Mouse (Mus musculus) forebrain, embryonic 12.5 days (tissue): ENCODE results near the gene Hck. TPM values are rescaled to one million over a fixed set of nuclear protein-coding genes. Genes with fewer than 3 reads are reported as not detected.
A peak's percentile ranks its signal among the peaks of the same experiment; 100 is the strongest.

Experiments
- ATAC-seq: fragments of 200-750 bp; cut with Nextera tagmentation; 2 replicates; pipeline ENCODE4 v1.8.0; 2017; ENCODE audit warnings: moderate TSS enrichment; ENCODE audit not compliant: low FRiP score
- H3K27ac ChIP-seq: fragments of 300-500 bp; sonication (generic); 2 replicates; pipeline ENCODE4 v1.5.1; 2016; ENCODE audit warnings: mild to moderate bottlenecking
- H3K27me3 ChIP-seq: fragments of 300-500 bp; sonication (generic); 2 replicates; pipeline ENCODE4 v1.6.1; 2016; ENCODE audit warnings: mild to moderate bottlenecking
- H3K36me3 ChIP-seq: fragments of 300-500 bp; sonication (generic); replicated peaks from 2 replicates; pipeline ENCODE4 v1.6.1; 2016; ENCODE audit warnings: mild to moderate bottlenecking
- H3K4me1 ChIP-seq: fragments of 300-500 bp; sonication (generic); 2 replicates; pipeline ENCODE4 v1.6.1; 2016
- H3K4me2 ChIP-seq: fragments of 300-500 bp; sonication (generic); 2 replicates; pipeline ENCODE4 v1.6.1; 2016; ENCODE audit warnings: mild to moderate bottlenecking, moderate library complexity
- H3K4me3 ChIP-seq: fragments of 300-500 bp; sonication (generic); replicated peaks from 2 replicates; pipeline ENCODE4 v1.5.1; 2016; ENCODE audit warnings: mild to moderate bottlenecking
- H3K9ac ChIP-seq: fragments of 300-500 bp; sonication (generic); 2 replicates; pipeline ENCODE4 v1.6.1; 2016; ENCODE audit warnings: mild to moderate bottlenecking
- H3K9me3 ChIP-seq: fragments of 300-500 bp; sonication (generic); 2 replicates; pipeline ENCODE4 v1.6.1; 2016
- WGBS: fragments of 180-500 bp; shearing (Covaris S2); methylation state at CpG from one replicate; pipeline ENCODE4 v1.1.7; 2016; 5-methylcytosine and 5-hydroxymethylcytosine counted together
- polyA plus RNA-seq: library from polyadenylated mRNA; unstranded; fragments of >200 nt; fragmentation: Nextera tagmentation; extraction: Ambion mirVana; gene quantifications from 2 replicates; pipeline ENCODE4 v1.2.1, GENCODE M21; 2016

Hck gene
- polyA plus RNA-seq, 1 experiment from 2014 or later, result 1.3 TPM

DNA sequence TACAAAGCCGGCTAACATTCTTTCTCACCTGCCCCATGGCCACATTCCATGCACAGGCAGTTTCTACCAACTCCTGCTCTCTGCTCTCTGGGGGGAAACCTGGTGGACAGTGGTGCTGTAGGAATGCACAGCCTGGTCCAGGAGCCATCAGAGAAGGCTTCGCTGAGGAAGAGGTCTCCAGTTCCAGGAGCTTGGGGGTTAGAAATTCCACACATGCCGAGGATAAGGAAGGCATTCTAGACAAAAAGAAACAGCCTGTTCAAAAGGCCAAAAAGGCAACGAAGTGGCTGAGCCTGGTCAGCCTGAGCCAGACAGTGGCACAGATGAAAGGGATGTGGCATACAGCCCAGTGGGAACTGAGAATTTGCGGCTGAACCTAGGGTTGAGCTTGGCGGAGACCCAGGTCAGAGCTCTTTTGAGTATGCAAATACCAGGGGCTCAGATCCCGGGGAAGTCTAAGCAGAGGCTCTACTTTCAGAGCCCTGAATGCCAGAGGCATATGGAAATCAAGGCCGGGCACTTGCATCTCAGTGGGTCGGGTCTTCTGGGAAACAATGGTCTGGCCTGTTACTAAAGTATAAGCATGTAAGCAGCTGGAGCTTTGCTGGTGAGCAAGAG is 31.8 kb downstream of the Hck start:
- H3K4me1 ChIP-seq, result peaks cover 7% of the 10 kb centered on the region
- no peak for ATAC-seq
- no peak overlapping the region for H3K9ac ChIP-seq
- H3K4me3 ChIP-seq, result no peak overlapping the region
- peaks cover 15% of the 10 kb centered on the region for H3K27me3 ChIP-seq
- no peak overlapping the region for H3K4me2 ChIP-seq
- no peaks in the 10 kb centered on the region for H3K36me3 ChIP-seq
- H3K9me3 ChIP-seq, result no peaks in the 10 kb centered on the region
- WGBS, result 12% methylated on average over 9 of the region's 9 CpGs
- H3K27ac ChIP-seq, result no peak overlapping the region

DNA sequence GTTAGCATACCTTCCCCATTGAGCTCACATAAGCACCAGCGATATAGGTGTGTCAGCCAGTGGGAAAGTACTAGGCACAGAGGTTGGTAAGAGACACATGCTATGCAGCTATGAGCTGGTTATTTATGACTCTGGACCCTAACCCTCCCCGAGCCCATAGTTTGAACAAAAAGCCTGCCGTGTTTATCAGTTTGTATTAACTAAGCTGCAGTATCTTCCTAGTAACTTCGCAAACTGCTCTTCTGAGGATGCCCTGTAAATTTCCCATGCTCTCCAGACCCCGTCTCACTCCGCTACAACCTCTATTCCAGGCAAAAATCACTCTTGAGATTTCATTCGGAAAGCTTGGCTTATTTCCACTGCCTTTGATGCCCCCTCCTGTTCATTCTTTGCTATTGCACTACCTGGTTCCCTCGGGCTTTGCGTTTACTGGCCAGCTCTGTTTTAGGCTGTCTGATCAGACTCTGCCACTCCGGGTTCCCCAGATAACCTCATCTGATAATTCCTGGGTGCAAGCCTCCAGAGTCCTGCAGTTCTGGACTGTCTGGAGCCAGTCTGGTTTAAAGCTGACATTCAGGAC is 34.4 kb downstream of the Hck start:
- Histone ChIP-seq H3K27me3 (peaks cover 22% of the 10 kb centered on the region), H3K9me3 (no peaks in the 10 kb centered on the region), H3K4me3 (no peak overlapping the region), H3K9ac (no peak overlapping the region), H3K4me1 (peaks cover 7% of the 10 kb centered on the region), H3K27ac (no peak overlapping the region), H3K4me2 (no peak overlapping the region), H3K36me3 (no peaks in the 10 kb centered on the region)
- WGBS, result 32% methylated on average over 10 of the region's 10 CpGs
- no peak for ATAC-seq

DNA sequence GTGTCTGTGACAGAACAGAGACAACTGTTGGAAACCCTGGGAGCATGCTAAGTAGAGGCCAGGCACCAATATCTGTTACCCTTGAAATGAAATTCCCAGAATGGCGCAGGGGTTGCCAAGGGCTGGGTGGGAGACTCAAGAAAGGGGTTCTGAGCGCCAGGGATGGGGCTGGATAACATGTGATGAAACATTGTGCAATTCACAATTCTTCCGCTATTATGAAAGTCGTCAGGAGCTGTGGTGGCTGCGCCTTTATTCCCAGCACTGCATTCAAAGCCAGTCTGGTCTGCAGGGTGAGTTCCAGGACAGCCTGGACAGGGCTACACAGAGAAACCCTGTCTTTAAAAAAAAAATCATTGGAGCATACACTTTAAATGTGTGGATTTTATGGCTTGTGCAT is 37.1 kb downstream of the Hck start:
- Histone ChIP-seq H3K4me2 (no peak overlapping the region), H3K27ac (no peak overlapping the region), H3K9ac (no peak overlapping the region), H3K9me3 (no peaks in the 10 kb centered on the region), H3K4me1 (peaks cover under 1% of the 10 kb centered on the region; the same call in 1 of the 2 replicates), H3K4me3 (no peak overlapping the region), H3K27me3 (peaks cover 31% of the 10 kb centered on the region), H3K36me3 (no peaks in the 10 kb centered on the region)
- 80% methylated on average over 5 of the region's 5 CpGs for WGBS
- no peak for ATAC-seq

DNA sequence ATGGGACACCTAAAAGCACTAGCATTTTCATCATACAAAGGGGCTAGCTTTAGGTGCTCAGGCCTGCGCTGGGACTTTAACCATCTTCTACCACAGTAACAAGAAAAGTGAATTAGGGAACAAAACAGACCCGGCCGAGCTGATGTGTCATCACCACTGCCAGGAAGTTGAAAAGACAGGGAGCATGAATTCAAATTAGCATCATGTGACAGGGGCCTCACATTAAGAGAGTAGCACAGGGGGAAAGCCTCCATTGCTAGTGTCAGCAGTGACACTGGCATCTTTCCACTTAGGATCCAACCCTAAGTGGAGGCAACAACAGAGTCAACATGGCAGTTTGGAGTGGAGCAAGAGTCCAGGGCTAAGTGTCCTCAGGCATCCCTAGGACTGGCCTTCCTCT is 39.0 kb downstream of the Hck start:
- H3K9me3 ChIP-seq, result no peaks in the 10 kb centered on the region
- WGBS, result 82% methylated on average over 3 of the region's 3 CpGs

DNA sequence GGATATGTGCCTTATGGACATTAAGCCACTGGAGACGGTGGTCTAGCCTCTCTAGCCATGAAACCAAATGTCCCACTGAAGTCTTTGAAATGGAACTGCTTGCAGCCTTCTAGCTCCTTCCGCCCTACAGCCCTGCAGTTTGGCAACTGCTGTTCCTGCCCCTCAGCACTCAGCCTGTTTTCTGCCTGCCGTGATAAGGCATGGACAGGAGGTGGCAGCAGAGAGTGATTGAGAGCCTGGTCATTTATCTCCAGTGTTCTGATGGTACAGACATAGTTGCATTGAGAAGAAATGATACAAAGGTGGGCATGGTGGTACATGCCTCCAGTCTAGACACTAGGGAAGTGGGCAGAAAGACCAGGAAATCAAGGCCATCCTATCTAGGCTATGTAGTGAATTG is 39.4 kb downstream of the Hck start:
- WGBS, result 25% methylated on average over 3 of the region's 3 CpGs

More for the DNA sequence above, 39.0 kb downstream of the Hck start:
- H3K9ac ChIP-seq, result no peak overlapping the region
- H3K36me3 ChIP-seq, result no peaks in the 10 kb centered on the region
- no peaks in the 10 kb centered on the region for H3K4me1 ChIP-seq
- no peak overlapping the region for H3K4me3 ChIP-seq
- H3K27ac ChIP-seq, result no peak overlapping the region
- no peak for ATAC-seq
- no peak overlapping the region for H3K4me2 ChIP-seq
- H3K27me3 ChIP-seq, result peaks cover 37% of the 10 kb centered on the region

DNA sequence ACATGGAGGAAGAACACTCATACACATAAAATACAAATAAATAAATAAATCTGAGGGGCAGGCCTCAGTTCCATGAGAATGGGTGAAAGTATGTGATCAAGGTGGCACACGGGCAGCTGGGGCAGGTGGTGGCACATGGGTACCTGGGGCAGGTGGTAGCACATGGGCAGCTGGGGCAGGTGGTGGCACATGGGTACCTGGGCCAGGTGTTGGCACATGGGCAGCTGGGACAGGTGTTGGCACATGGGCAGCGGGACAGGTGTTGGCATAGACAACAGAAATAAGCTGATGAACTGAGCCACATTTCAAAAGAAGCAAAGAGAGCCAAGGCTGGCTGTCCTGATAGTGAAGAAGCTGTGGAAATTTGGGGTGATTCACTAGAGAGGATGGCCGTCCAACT is 41.5 kb downstream of the Hck start:
- Histone ChIP-seq H3K9me3 (no peaks in the 10 kb centered on the region), H3K36me3 (no peaks in the 10 kb centered on the region), H3K4me2 (no peak overlapping the region), H3K4me1 (no peaks in the 10 kb centered on the region), H3K27me3 (peaks cover 37% of the 10 kb centered on the region), H3K4me3 (no peak overlapping the region), H3K27ac (no peak overlapping the region), H3K9ac (no peak overlapping the region)
- no peak for ATAC-seq
- WGBS, result 84% methylated on average over 3 of the region's 3 CpGs

More for the DNA sequence above, 39.4 kb downstream of the Hck start:
- peaks cover 37% of the 10 kb centered on the region for H3K27me3 ChIP-seq
- H3K36me3 ChIP-seq, result no peaks in the 10 kb centered on the region
- no peak overlapping the region for H3K27ac ChIP-seq
- H3K9me3 ChIP-seq, result no peaks in the 10 kb centered on the region
- H3K9ac ChIP-seq, result no peak overlapping the region
- ATAC-seq, result no peak
- no peaks in the 10 kb centered on the region for H3K4me1 ChIP-seq
- H3K4me3 ChIP-seq, result no peak overlapping the region
- H3K4me2 ChIP-seq, result no peak overlapping the region

DNA sequence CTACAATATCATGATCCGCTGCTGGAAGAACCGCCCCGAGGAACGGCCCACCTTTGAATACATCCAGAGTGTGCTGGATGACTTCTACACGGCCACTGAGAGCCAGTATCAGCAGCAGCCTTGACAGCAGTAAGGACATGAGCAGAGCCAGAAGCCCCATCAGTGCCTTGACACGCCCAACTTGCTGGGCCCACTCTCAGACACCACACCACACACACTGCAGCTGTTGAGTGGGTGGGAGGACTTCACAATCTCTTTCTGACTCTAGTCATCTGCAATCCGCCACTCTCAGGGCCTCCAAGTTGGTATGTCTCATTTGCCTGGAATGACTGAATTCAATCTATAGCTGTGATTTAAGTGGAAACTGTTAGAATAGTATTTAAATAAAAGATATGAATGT is 42.8 kb downstream of the Hck start:
- no peak overlapping the region for H3K27ac ChIP-seq
- H3K36me3 ChIP-seq, result no peaks in the 10 kb centered on the region
- WGBS, result 84% methylated on average over 7 of the region's 7 CpGs
- H3K4me2 ChIP-seq, result no peak overlapping the region
- no peaks in the 10 kb centered on the region for H3K9me3 ChIP-seq
- no peak overlapping the region for H3K9ac ChIP-seq
- H3K4me3 ChIP-seq, result no peak overlapping the region
- no peak for ATAC-seq
- no peaks in the 10 kb centered on the region for H3K4me1 ChIP-seq
- peaks cover 39% of the 10 kb centered on the region for H3K27me3 ChIP-seq

DNA sequence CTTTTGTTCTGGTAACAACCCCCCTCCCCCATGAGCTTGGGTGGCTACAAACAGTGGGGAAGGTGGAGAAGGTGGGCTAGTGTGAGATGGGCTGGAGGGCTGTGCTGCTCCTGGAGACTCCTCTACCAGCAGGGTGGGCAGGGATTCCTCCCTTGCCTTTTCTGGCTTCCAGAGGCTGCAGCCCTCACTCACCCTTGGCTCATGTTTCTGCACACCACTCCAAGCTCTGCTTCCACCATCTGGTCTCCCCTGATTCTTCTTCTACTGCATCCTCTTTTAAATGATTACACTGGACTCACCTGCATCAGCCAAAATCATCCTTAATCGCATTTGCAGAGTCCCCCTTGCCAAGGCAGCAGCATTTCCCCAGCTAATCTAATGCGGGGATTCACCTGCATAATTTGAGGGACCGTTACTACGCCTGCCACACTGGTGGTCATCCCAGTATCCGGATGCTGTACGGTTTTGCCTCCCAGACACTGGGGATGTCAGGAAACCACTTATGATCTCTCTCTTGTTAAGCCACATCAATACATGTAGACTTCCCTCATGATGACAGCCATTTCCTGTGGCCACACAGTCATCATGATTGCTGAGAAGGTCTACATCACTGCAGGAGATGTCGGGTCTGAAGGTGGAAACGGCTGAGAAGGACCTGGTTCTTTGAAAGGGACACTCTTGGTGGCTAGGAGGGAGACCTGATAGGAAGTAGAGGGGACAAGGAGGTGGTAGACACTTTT is 43.8 kb downstream of the Hck start:
- Histone ChIP-seq H3K27ac (no peak overlapping the region), H3K9ac (no peak overlapping the region), H3K4me2 (no peak overlapping the region), H3K27me3 (peaks cover 39% of the 10 kb centered on the region), H3K4me1 (no peaks in the 10 kb centered on the region), H3K4me3 (no peak overlapping the region), H3K36me3 (no peaks in the 10 kb centered on the region), H3K9me3 (no peaks in the 10 kb centered on the region)
- 85% methylated on average over 8 of the region's 8 CpGs for WGBS
- no peak for ATAC-seq

DNA sequence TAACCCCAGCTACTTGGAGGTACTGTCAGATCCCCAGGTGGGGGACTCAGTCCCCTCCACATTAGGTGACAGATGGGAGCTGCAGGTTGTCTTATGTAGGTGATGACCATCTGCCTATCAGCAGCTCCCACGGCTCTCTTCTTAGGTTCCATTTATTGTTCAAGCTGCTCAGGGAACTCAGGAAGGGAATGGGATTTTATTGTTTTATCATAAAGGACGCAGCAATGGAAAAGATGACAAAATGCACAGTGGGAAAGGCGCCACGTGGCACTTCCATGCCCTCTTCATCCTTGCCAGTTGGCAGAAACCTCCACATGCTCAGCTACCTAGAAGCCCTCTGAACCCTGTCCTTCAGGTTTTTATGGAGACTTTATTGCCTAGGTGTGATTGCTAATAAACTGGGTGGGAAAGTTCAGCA is 44.8 kb downstream of the Hck start:
- Histone ChIP-seq H3K9ac (no peak overlapping the region), H3K36me3 (no peaks in the 10 kb centered on the region), H3K27ac (no peak overlapping the region), H3K4me3 (no peak overlapping the region), H3K9me3 (no peaks in the 10 kb centered on the region), H3K4me2 (no peak overlapping the region), H3K4me1 (no peaks in the 10 kb centered on the region), H3K27me3 (peaks cover 43% of the 10 kb centered on the region)
- ATAC-seq, result no peak
- WGBS, result 75% methylated on average over 4 of the region's 4 CpGs

DNA sequence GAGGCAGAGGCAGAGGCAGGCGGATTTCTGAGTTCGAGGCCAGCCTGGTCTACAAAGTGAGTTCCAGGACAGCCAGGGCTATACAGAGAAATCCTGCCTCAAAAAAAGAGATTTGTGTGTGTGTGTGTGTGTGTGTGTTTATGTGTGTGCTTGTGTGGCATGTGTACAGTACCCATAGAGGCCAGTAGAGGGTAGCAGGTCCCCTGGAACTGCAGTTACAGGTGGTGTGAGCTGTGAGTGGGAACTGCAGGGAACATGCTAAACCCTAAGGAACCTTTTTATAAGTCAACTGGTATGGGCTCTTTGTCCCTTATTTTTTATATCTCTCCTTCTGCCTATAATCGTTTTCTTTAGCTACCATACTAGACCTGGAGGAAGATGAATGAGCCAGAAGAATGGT is 49.0 kb downstream of the Hck start:
- H3K4me1 ChIP-seq, result peaks cover 5% of the 10 kb centered on the region
- H3K9me3 ChIP-seq, result no peaks in the 10 kb centered on the region
- H3K4me2 ChIP-seq, result no peak overlapping the region
- H3K4me3 ChIP-seq, result no peak overlapping the region
- H3K27ac ChIP-seq, result no peak overlapping the region
- ATAC-seq, result no peak
- WGBS, result 79% methylated on average over 3 of the region's 3 CpGs
- H3K9ac ChIP-seq, result no peak overlapping the region
- peaks cover 34% of the 10 kb centered on the region for H3K27me3 ChIP-seq
- no peaks in the 10 kb centered on the region for H3K36me3 ChIP-seq

DNA sequence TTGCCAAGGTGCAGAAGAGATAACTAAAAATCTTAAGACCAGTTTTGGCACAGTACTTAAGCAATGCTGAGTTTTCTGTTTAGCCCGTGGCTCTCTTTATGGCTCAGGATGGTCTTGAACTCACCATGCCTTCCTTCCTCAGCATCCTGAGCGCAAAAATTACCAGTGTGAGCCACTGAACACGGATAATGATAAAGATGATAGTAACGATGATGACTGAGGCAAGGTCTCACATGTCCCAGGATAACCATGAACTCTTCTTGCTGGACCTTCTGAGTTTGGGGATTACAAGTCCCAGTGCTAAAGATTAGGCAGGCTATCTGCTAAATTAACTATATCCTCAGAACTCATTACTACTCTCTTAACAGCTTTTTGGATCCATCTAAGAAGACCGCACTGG is 51.9 kb downstream of the Hck start:
- ATAC-seq, result no peak
- no peaks in the 10 kb centered on the region; the same call in 1 of the 2 replicates for H3K36me3 ChIP-seq
- peaks cover 9% of the 10 kb centered on the region for H3K4me1 ChIP-seq
- H3K27ac ChIP-seq, result no peak overlapping the region
- 84% methylated on average over 5 of the region's 5 CpGs for WGBS
- H3K9me3 ChIP-seq, result no peaks in the 10 kb centered on the region
- H3K27me3 ChIP-seq, result peaks cover 38% of the 10 kb centered on the region
- no peak overlapping the region for H3K4me3 ChIP-seq
- no peak overlapping the region for H3K9ac ChIP-seq
- no peak overlapping the region for H3K4me2 ChIP-seq

DNA sequence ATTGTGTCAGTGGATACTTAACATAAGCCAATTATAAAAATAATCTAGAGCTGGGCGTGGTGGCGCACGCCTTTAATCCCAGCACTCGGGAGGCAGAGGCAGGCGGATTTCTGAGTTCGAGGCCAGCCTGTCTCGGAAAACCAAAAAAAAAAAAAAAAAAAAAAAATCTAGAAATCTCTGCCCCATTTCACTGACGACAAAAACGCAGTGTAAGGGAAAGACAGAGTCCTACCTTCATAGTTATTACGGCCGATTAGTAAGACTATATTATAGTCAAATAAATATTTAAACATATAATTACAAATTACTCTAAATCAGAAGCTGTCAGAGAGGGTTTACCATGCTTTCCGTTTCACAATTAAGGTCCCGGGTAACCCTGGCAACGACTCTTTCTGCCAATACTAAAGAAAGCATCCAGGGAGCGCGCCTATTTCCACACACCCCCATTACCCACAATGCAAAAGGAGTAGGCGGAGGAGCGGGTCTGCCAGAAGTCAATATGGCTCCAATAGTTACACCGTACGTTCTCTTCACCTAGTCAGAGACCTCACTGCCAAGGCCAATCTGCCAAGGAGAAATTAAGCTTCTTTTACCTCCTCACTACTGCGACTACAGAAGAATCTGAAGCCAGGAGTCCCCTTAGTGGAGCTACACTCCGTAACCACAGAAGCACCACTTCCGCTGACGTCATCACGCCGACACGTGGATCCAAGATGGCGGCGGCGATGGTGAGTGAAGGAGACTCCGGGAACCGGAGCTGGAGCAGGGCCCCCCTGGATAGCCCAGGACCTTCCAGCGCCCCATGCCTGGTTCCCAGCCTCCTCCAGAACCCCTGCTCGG is 52.8 kb downstream of the Hck start, which contains the start of gene Tm9sf4:
TSS of gene Tm9sf4 (plus strand) at position 460 of the 840 bp plus-strand sequence.
- Histone ChIP-seq H3K27ac (peak within 1 kb of the TSS; percentile 89), H3K4me2 (peak within 1 kb of the TSS; percentile 85), H3K36me3 (no peaks in the 10 kb centered on the region; the same call in 1 of the 2 replicates), H3K4me3 (peak within 1 kb of the TSS; percentile 72), H3K9me3 (no peaks in the 10 kb centered on the region), H3K9ac (peak within 1 kb of the TSS; percentile 77), H3K27me3 (peaks cover 40% of the 10 kb centered on the region), H3K4me1 (peaks cover 9% of the 10 kb centered on the region)
- peak; percentile 95 for ATAC-seq
- WGBS, result 9% methylated on average over 34 of the region's 34 CpGs
